Mouse (Mus musculus): ENCODE data around the gene Syn3.

DNA sequence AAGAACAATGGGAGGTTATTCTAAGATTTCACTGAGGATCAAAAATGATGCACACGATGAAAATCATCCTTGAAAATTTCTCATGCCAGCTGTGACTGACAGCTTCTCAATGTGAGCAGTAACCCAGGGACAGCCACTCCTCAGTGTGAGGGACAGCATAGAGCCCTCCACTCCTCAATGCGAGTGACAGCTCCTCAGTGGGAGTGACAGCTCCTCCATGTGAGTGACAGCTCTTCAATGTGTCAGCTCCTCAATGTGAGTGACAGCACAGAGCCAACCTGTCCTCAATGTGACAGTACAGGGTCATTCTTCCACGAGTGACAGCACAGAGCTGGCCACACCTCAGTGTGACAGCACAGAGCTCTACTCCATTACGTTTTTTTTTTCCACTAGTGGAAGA is 310.1 kb downstream of the Syn3 start:
- TF ChIP-seq ZNF384 (IDR thresholded peaks at IDR 0.05; ENCODE audit: low read depth, low read length) (no peak), MAFK (IDR thresholded peaks at IDR 0.05; ENCODE audit: insufficient read depth, low read depth, low read length) (no peak), HCFC1 (IDR thresholded peaks at IDR 0.05; ENCODE audit: borderline replicate concordance, insufficient read depth, low read length) (no peak), CHD2 (IDR thresholded peaks at IDR 0.05; ENCODE audit: low read depth, low read length) (no peak), ZC3H11A (IDR thresholded peaks at IDR 0.05; ENCODE audit: borderline replicate concordance, low read depth, low read length) (no peak)
